Mouse (Mus musculus) layer of hippocampus, adult 2 months (tissue): Measurements from ENCODE around the gene Mrps16. TPM values are rescaled to one million over a fixed set of nuclear protein-coding genes. Genes with fewer than 3 reads are reported as not detected.

Source experiments
- DNase-seq, 2 experiments: peaks; one replicate each; pipeline ENCODE4 v3.0.0; 2022; ENCODE audit warnings: low spot score in 2 of 2
- H3K27ac ChIP-seq: fragments of 200-600 bp; 2 replicates; pipeline ENCODE4 v1.8.1; 2022
- H3K4me3 ChIP-seq: fragments of 200-600 bp; 2 replicates; pipeline ENCODE4 v1.8.1; 2022; ENCODE audit warnings: mild to moderate bottlenecking
- CTCF ChIP-seq: fragments of 200-600 bp; conservative IDR thresholded peaks from 2 replicates; pipeline ENCODE4 v1.8.1; 2022; ENCODE audit warnings: antibody characterized with exemption, mild to moderate bottlenecking, moderate library complexity
- total RNA-seq, 2 experiments: library from RNA; stranded (reverse); gene quantifications; 2 replicates each; pipeline ENCODE4 v1.2.3; 2021

Mrps16 gene
- total RNA-seq, 2 experiments from 2014 or later = 35.0 to 35.2 TPM

- TF ChIP-seq CTCF = no peak
- Histone ChIP-seq H3K4me3 (peak overlapping the region; percentile 81), H3K27ac (peak overlapping the region; percentile 78; the same call in 1 of the 2 replicates)
- DNase-seq = no peak
These were observed 3.9 kb downstream of the Mrps16 start for GRCm38 (mm10) chr14:20389446-20390079.

GRCm38 (mm10) chr14:20388441-20389129, 4.8 kb downstream of the Mrps16 start, which contains the start of gene Dnajc9:
TSS of gene Dnajc9 (minus strand) at chr14:20388910.
- peak; percentile 92 to 95 for DNase-seq
- 0 out of 2 replicates have a peak, but pooled peaks have one; percentile 9 for TF ChIP-seq CTCF
- Histone ChIP-seq H3K27ac (peak within 1 kb of the TSS; percentile 78), H3K4me3 (peak within 1 kb of the TSS; percentile 81)

- H3K27ac ChIP-seq = no peak overlapping the region
- no peak overlapping the region for H3K4me3 ChIP-seq
- no peak for DNase-seq
- TF ChIP-seq CTCF = no peak
These were observed 13.5 kb downstream of the Mrps16 start for GRCm38 (mm10) chr14:20379753-20380430.

GRCm38 (mm10) chr14:20379087-20379640, 14.3 kb downstream of the Mrps16 start:
- DNase-seq = no peak
- no peak for TF ChIP-seq CTCF
- Histone ChIP-seq H3K27ac (no peak overlapping the region), H3K4me3 (no peak overlapping the region)

- peak; percentile 71 for TF ChIP-seq CTCF
- no peak for DNase-seq
- no peak overlapping the region for H3K4me3 ChIP-seq
- no peak overlapping the region for H3K27ac ChIP-seq
These were observed 14.9 kb downstream of the Mrps16 start for GRCm38 (mm10) chr14:20378313-20379061.

GRCm38 (mm10) chr14:20377112-20377521, 16.3 kb downstream of the Mrps16 start:
- no peak for DNase-seq
- Histone ChIP-seq H3K27ac (no peak overlapping the region), H3K4me3 (no peak overlapping the region)
- TF ChIP-seq CTCF = no peak

DNA sequence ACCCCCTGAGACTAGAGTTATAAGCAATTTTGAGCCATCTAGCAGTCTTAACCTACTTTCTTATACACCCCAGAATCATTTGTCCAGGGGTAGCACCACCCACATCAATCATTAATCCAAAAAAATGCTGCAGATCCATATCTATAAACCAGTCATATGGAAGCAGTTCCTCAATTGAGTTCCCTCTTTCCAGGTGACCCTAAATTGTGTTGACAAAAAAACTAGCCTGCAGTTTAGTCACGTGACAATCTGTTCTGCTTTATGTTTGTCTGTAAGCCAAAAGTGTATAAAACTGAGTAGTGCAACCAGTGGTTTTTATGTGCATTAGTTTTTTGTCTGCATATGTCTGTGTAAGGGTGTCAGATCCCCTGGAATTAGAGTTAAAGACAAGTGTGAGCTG, 21.6 kb downstream of the Mrps16 start:
- no peak for DNase-seq
- no peak overlapping the region for H3K27ac ChIP-seq
- TF ChIP-seq CTCF = no peak
- no peak overlapping the region for H3K4me3 ChIP-seq

DNA sequence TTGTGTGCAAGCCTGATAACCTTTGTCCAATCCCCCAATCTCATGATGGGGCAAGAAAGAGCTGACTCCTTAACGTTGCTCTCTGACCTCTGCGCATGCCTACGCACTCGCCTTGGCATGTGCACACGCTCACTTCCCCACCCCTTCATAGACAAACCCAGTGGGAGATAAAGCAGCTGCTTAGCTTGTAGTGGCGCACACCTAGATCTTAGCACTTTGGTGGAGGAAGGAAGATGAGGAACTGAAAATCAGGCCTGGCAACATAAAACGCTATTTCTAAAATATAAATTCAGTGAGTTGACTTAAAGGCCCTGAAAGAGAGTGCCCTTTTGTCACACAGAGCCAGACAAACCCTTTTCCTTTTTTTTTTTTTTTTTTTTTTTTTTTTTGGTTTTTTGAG, 22.6 kb downstream of the Mrps16 start:
- TF ChIP-seq CTCF = no peak
- Histone ChIP-seq H3K4me3 (no peak overlapping the region), H3K27ac (no peak overlapping the region)
- DNase-seq = no peak

- peak; percentile 45 for TF ChIP-seq CTCF
- no peak overlapping the region for H3K27ac ChIP-seq
- no peak overlapping the region for H3K4me3 ChIP-seq
- no peak for DNase-seq
These were observed 25.2 kb downstream of the Mrps16 start for GRCm38 (mm10) chr14:20368271-20368670.

DNA sequence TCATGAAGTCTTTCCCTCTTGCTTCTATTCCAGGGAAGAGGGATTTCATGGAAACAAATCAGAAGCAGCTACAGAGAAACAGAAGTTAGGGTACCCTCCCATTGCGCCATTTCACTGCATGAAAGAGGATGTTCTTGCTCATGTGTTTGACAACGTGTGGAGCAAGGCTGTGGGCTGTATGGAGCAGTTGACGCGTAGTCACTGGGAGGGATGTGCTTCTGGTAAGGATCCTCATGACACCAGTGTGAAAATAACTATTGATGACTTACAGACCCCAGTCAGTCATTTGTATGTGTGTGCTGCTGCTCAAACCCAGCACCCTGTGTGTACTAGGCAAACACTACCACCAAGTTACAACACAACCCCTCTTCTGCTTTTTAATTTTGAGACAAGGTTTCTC, 30.2 kb downstream of the Mrps16 start:
- TF ChIP-seq CTCF = no peak
- no peak for DNase-seq
- H3K4me3 ChIP-seq = no peak overlapping the region
- no peak overlapping the region for H3K27ac ChIP-seq

- peak within 1 kb of the TSS; percentile 98 for H3K4me3 ChIP-seq
These were observed 45.4 kb downstream of the Mrps16 start, which contains the start of the genes Ecd and Fam149b for GRCm38 (mm10) chr14:20347991-20348541. TSS of gene Ecd (minus strand) at chr14:20348121. TSS of gene Fam149b (plus strand) at chr14:20348162.

GRCm38 (mm10) chr14:20347441-20347990, 45.9 kb downstream of the Mrps16 start:
- peak overlapping the region; percentile 98 for H3K4me3 ChIP-seq
- DNase-seq = no peak
- no peak for TF ChIP-seq CTCF
- H3K27ac ChIP-seq = peak overlapping the region; percentile 96

More at GRCm38 (mm10) chr14:20347991-20348541, 45.4 kb downstream of the Mrps16 start, which contains the start of the genes Ecd and Fam149b:
- peak; percentile 69 for TF ChIP-seq CTCF
- peak within 1 kb of the TSS; percentile 96 for H3K27ac ChIP-seq
- DNase-seq = peak; percentile 92
